Mouse (Mus musculus) ES-E14 (cell line): Measurements from ENCODE around the gene Ppp1cb. TPM values are rescaled to one million over a fixed set of nuclear protein-coding genes. Genes with fewer than 3 reads are reported as not detected.

ENCODE experiments used
- DNase-seq: peaks from one replicate; pipeline ENCODE4 v3.0.0-alpha.2; 2013; ENCODE audit warnings: low read depth, low spot score
- H3K27ac ChIP-seq: 2 replicates; pipeline ENCODE4 v1.5.1; 2012; ENCODE audit warnings: low read depth, mild to moderate bottlenecking, low read length, moderate library complexity, mixed read lengths; ENCODE audit not compliant: poor library complexity, insufficient read depth, severe bottlenecking
- H3K36me3 ChIP-seq: 2 replicates; pipeline ENCODE4 v1.6.1; 2012; ENCODE audit warnings: mild to moderate bottlenecking, low read length, moderate library complexity, mixed read lengths; ENCODE audit not compliant: control insufficient read depth, poor library complexity, insufficient read depth, severe bottlenecking
- H3K4me1 ChIP-seq, 2 experiments: fragments of 150-350 bp in 1 of 2; sonication (generic) in 1 of 2; 2 replicates each; pipeline ENCODE4 v1.6.1; 2012; ENCODE audit warnings: low read length in 2 of 2, mild to moderate bottlenecking in 1 of 2, mixed read lengths in 1 of 2; ENCODE audit not compliant: control insufficient read depth in 2 of 2, insufficient read depth in 2 of 2, poor library complexity in 1 of 2
- H3K4me3 ChIP-seq, 2 experiments: fragments of 150-350 bp in 1 of 2; sonication (generic) in 1 of 2; 2 replicates each; pipeline ENCODE4 v1.5.1; 2012; ENCODE audit warnings: low read length in 2 of 2, low read depth in 1 of 2, mild to moderate bottlenecking in 1 of 2, mixed read lengths in 1 of 2; ENCODE audit not compliant: insufficient read depth in 1 of 2, poor library complexity in 1 of 2, severe bottlenecking in 1 of 2
- H3K9ac ChIP-seq: 2 replicates; pipeline ENCODE4 v1.6.1; 2012; ENCODE audit warnings: low read depth, mild to moderate bottlenecking, low read length, mixed read lengths; ENCODE audit not compliant: poor library complexity, insufficient read depth, severe bottlenecking
- H3K9me3 ChIP-seq: fragments of 150-350 bp; sonication (generic); 2 replicates; pipeline ENCODE4 v1.6.1; 2012; ENCODE audit warnings: low read depth, mild to moderate bottlenecking, low read length; ENCODE audit not compliant: control insufficient read depth, insufficient read depth
- CHD2 ChIP-seq: IDR thresholded peaks from 2 replicates; pipeline ENCODE4 v1.6.1; 2014; ENCODE audit warnings: mild to moderate bottlenecking, low read depth, low read length, inconsistent platforms
- HCFC1 ChIP-seq: IDR thresholded peaks from 2 replicates; pipeline ENCODE4 v1.6.1; 2012; ENCODE audit warnings: low read length, inconsistent platforms, borderline replicate concordance; ENCODE audit not compliant: insufficient read depth
- MAFK ChIP-seq: IDR thresholded peaks from 2 replicates; pipeline ENCODE4 v1.6.1; 2014; ENCODE audit warnings: mild to moderate bottlenecking, low read depth, low read length, inconsistent platforms; ENCODE audit not compliant: insufficient read depth
- ZC3H11A ChIP-seq: IDR thresholded peaks from 2 replicates; pipeline ENCODE4 v1.6.1; 2012; ENCODE audit warnings: low read depth, mild to moderate bottlenecking, inconsistent platforms, low read length, borderline replicate concordance
- ZNF384 ChIP-seq: IDR thresholded peaks from 2 replicates; pipeline ENCODE4 v1.6.1; 2012; ENCODE audit warnings: low read depth, low read length, inconsistent platforms
- in situ Hi-C, 2 experiments: fragments of 600-800 bp; cut with MboI; formaldehyde crosslinking; loops; one replicate each; pipeline ENCODE4 v1.15.1; 2025; ENCODE audit warnings: low sequenced_read_pairs in 2 of 2, inconsistent platforms in 1 of 2; ENCODE audit not compliant: unreplicated experiment in 2 of 2
- total RNA-seq: library from RNA; depleted of rRNA; stranded (reverse); fragments of 300-350 nt; gene quantifications from 2 replicates; pipeline ENCODE4 v1.2.3, GENCODE M21; 2012

The Ppp1cb gene
- total RNA-seq, 1 experiment: 108 TPM

GRCm38 (mm10) chr5:32422081-32422589 is 36.5 kb upstream of the Ppp1cb start:
- Histone ChIP-seq H3K9me3 (no peaks in the 10 kb centered on the region), H3K36me3 (no peaks in the 10 kb centered on the region), H3K4me3 (no peak overlapping the region), H3K4me1 (no peaks in the 10 kb centered on the region), H3K9ac (no peak overlapping the region), H3K27ac (no peak overlapping the region)
- no peak for DNase-seq
- TF ChIP-seq MAFK (no peak), HCFC1 (no peak), CHD2 (no peak), ZNF384 (no peak)
- in situ Hi-C loops: no loop called here

- Histone ChIP-seq H3K36me3 (no peaks in the 10 kb centered on the region), H3K27ac (no peak overlapping the region), H3K4me1 (no peaks in the 10 kb centered on the region), H3K9ac (no peak overlapping the region), H3K9me3 (no peaks in the 10 kb centered on the region), H3K4me3 (no peak overlapping the region)
- in situ Hi-C loops: no loop called here
- TF ChIP-seq ZNF384 (no peak), HCFC1 (no peak), CHD2 (no peak), MAFK (no peak), ZC3H11A (no peak)
- no peak for DNase-seq
Measured at GRCm38 (mm10) chr5:32423339-32424046, 35.1 kb upstream of the Ppp1cb start.

GRCm38 (mm10) chr5:32424464-32424863 is 34.2 kb upstream of the Ppp1cb start:
- Histone ChIP-seq H3K4me3 (no peak overlapping the region), H3K36me3 (no peaks in the 10 kb centered on the region), H3K9ac (no peak overlapping the region), H3K9me3 (no peaks in the 10 kb centered on the region), H3K4me1 (no peaks in the 10 kb centered on the region), H3K27ac (no peak overlapping the region; the same call in 1 of the 2 replicates)
- TF ChIP-seq ZC3H11A (no peak), ZNF384 (no peak), MAFK (no peak), HCFC1 (no peak), CHD2 (no peak)
- in situ Hi-C loops: no loop called here
- DNase-seq: no peak

- H3K9me3 ChIP-seq: no peaks in the 10 kb centered on the region
- DNase-seq: no peak
Measured at GRCm38 (mm10) chr5:32425485-32426171, 33.0 kb upstream of the Ppp1cb start.

More at GRCm38 (mm10) chr5:32425485-32426171, 33.0 kb upstream of the Ppp1cb start:
- in situ Hi-C loops: no loop called here
- Histone ChIP-seq H3K4me3 (no peak overlapping the region), H3K4me1 (no peaks in the 10 kb centered on the region), H3K9ac (no peak overlapping the region), H3K36me3 (no peaks in the 10 kb centered on the region), H3K27ac (no peak overlapping the region)
- no peak for TF ChIP-seq ZC3H11A
- TF ChIP-seq CHD2: no peak
- no peak for TF ChIP-seq HCFC1
- no peak for TF ChIP-seq ZNF384
- TF ChIP-seq MAFK: no peak
